Mouse (Mus musculus) MEL (cell line): Measurements from ENCODE around the gene Mrpl43. TPM values are rescaled to one million over a fixed set of nuclear protein-coding genes. Genes with fewer than 3 reads are reported as not detected.

ENCODE experiments used
- DNase-seq: peaks from one replicate; pipeline ENCODE4 v3.0.0; 2011; ENCODE audit warnings: low read depth, low spot score
- H3K27ac ChIP-seq: 2 replicates; pipeline ENCODE4 v1.5.1; 2012; ENCODE audit warnings: low read depth, mild to moderate bottlenecking, control low read depth, low read length, moderate library complexity; ENCODE audit not compliant: control insufficient read depth
- H3K27me3 ChIP-seq, 2 experiments: fragments of 150-350 bp in 1 of 2; sonication (generic) in 1 of 2; 2 replicates each; pipeline ENCODE4 v1.6.1; 2012; ENCODE audit warnings: low read length in 2 of 2, mild to moderate bottlenecking in 2 of 2, improper control_type of control experiment in 1 of 2, moderate library complexity in 1 of 2; ENCODE audit not compliant: insufficient read depth in 2 of 2, control insufficient read depth in 1 of 2
- H3K36me3 ChIP-seq, 2 experiments: 2 replicates each; pipeline ENCODE4 v1.6.1; 2012 to 2014; ENCODE audit warnings: low read length in 2 of 2, improper control_type of control experiment in 1 of 2, inconsistent platforms in 1 of 2, mild to moderate bottlenecking in 1 of 2; ENCODE audit not compliant: insufficient read depth in 2 of 2, control insufficient read depth in 1 of 2
- H3K4me1 ChIP-seq, 2 experiments: fragments of 150-350 bp in 1 of 2; sonication (generic) in 1 of 2; 2 replicates each; pipeline ENCODE4 v1.6.1; 2012; ENCODE audit warnings: low read length in 2 of 2, improper control_type of control experiment in 1 of 2, mild to moderate bottlenecking in 1 of 2; ENCODE audit not compliant: insufficient read depth in 2 of 2, control insufficient read depth in 1 of 2
- H3K4me3 ChIP-seq, 2 experiments: fragments of 150-350 bp in 1 of 2; sonication (generic) in 1 of 2; 2 replicates each; pipeline ENCODE4 v1.5.1; 2012; ENCODE audit warnings: low read depth in 2 of 2, low read length in 2 of 2, mild to moderate bottlenecking in 2 of 2, moderate library complexity in 2 of 2, control low read depth in 1 of 2, improper control_type of control experiment in 1 of 2; ENCODE audit not compliant: control insufficient read depth in 1 of 2, insufficient read depth in 1 of 2
- H3K79me2 ChIP-seq: 2 replicates; pipeline ENCODE4 v1.6.1; 2012; ENCODE audit warnings: mild to moderate bottlenecking, low read length, moderate library complexity; ENCODE audit not compliant: control insufficient read depth, poor library complexity, insufficient read depth
- H3K9ac ChIP-seq: 2 replicates; pipeline ENCODE4 v1.6.1; 2012; ENCODE audit warnings: low read depth, mild to moderate bottlenecking, control low read depth, low read length, moderate library complexity; ENCODE audit not compliant: control insufficient read depth, poor library complexity, severe bottlenecking
- H3K9me3 ChIP-seq: fragments of 150-350 bp; sonication (generic); replicated peaks from 2 replicates; pipeline ENCODE4 v1.6.1; 2012; ENCODE audit warnings: mild to moderate bottlenecking, low read length, improper control_type of control experiment, moderate library complexity; ENCODE audit not compliant: insufficient read depth
- BHLHE40 ChIP-seq: IDR thresholded peaks from 2 replicates; pipeline ENCODE4 v1.6.1; 2012; ENCODE audit warnings: low read depth, mild to moderate bottlenecking, inconsistent platforms, low read length, improper control_type of control experiment, borderline replicate concordance
- CHD2 ChIP-seq: IDR thresholded peaks from 2 replicates; pipeline ENCODE4 v1.6.1; 2011; ENCODE audit warnings: low read length, improper control_type of control experiment
- CTCF ChIP-seq, 3 experiments: IDR thresholded peaks in 2 of 3; conservative IDR thresholded peaks in 1 of 3; 2 replicates each; pipeline ENCODE4 v1.5.1; 2011 to 2012; ENCODE audit warnings: low read length in 3 of 3, low read depth in 2 of 3, mild to moderate bottlenecking in 2 of 3, improper control_type of control experiment in 1 of 3, inconsistent platforms in 1 of 3, mixed read lengths in 1 of 3, moderate library complexity in 1 of 3; ENCODE audit not compliant: control insufficient read depth in 1 of 3, insufficient read depth in 1 of 3, poor library complexity in 1 of 3, severe bottlenecking in 1 of 3
- E2F4 ChIP-seq: IDR thresholded peaks from 2 replicates; pipeline ENCODE4 v1.6.1; 2011; ENCODE audit warnings: low read depth, low read length, improper control_type of control experiment, borderline replicate concordance
- ELF1 ChIP-seq: IDR thresholded peaks from 2 replicates; pipeline ENCODE4 v1.6.1; 2014; ENCODE audit warnings: low read depth, mild to moderate bottlenecking, inconsistent platforms, low read length, improper control_type of control experiment, moderate library complexity
- EP300 ChIP-seq, 2 experiments: IDR thresholded peaks; 2 replicates each; pipeline ENCODE4 v1.6.1; 2011; ENCODE audit warnings: improper control_type of control experiment in 2 of 2, low read length in 2 of 2, low read depth in 1 of 2, mild to moderate bottlenecking in 1 of 2
- GABPA ChIP-seq: IDR thresholded peaks from 2 replicates; pipeline ENCODE4 v1.6.1; 2012; ENCODE audit warnings: low read depth, mild to moderate bottlenecking, inconsistent platforms, low read length, improper control_type of control experiment, moderate library complexity
- GATA1 ChIP-seq: IDR thresholded peaks from 2 replicates; pipeline ENCODE4 v1.6.1; 2011; ENCODE audit warnings: low read depth, low read length, improper control_type of control experiment
- JUND ChIP-seq: IDR thresholded peaks from 2 replicates; pipeline ENCODE4 v1.6.1; 2011; ENCODE audit warnings: low read depth, mild to moderate bottlenecking, improper control_type of control experiment, low read length
- KAT2A ChIP-seq: conservative IDR thresholded peaks from 2 replicates; pipeline ENCODE4 v1.6.1; 2012; ENCODE audit warnings: low read depth, low read length, improper control_type of control experiment, inconsistent platforms
- MAX ChIP-seq: IDR thresholded peaks from 2 replicates; pipeline ENCODE4 v1.6.1; 2011; ENCODE audit warnings: low read length, improper control_type of control experiment
- MAZ ChIP-seq: IDR thresholded peaks from 2 replicates; pipeline ENCODE4 v1.6.1; 2012; ENCODE audit warnings: low read depth, mild to moderate bottlenecking, inconsistent platforms, low read length, improper control_type of control experiment
- MEF2A ChIP-seq: IDR thresholded peaks from 2 replicates; pipeline ENCODE4 v1.6.1; 2014; ENCODE audit warnings: low read depth, mild to moderate bottlenecking, inconsistent platforms, low read length, improper control_type of control experiment; ENCODE audit not compliant: poor library complexity, insufficient replicate concordance, severe bottlenecking; ENCODE audit errors: extremely low read depth
- MXI1 ChIP-seq: IDR thresholded peaks from 2 replicates; pipeline ENCODE4 v1.6.1; 2011; ENCODE audit warnings: mild to moderate bottlenecking, low read depth, low read length, improper control_type of control experiment
- MYB ChIP-seq: IDR thresholded peaks from 2 replicates; pipeline ENCODE4 v1.6.1; 2011; ENCODE audit warnings: mild to moderate bottlenecking, low read depth, low read length, improper control_type of control experiment
- NELFE ChIP-seq: IDR thresholded peaks from 2 replicates; pipeline ENCODE4 v1.6.1; 2011; ENCODE audit warnings: low read depth, low read length, improper control_type of control experiment
- NRF1 ChIP-seq: IDR thresholded peaks from 2 replicates; pipeline ENCODE4 v1.6.1; 2014; ENCODE audit warnings: low read depth, mild to moderate bottlenecking, inconsistent platforms, low read length, improper control_type of control experiment, moderate library complexity; ENCODE audit not compliant: poor library complexity, insufficient read depth, severe bottlenecking
- POLR2A ChIP-seq, 2 experiments: IDR thresholded peaks; 2 replicates each; pipeline ENCODE4 v1.6.1; 2011 to 2012; ENCODE audit warnings: low read length in 2 of 2, mild to moderate bottlenecking in 2 of 2, control low read depth in 1 of 2, improper control_type of control experiment in 1 of 2, low read depth in 1 of 2, moderate library complexity in 1 of 2; ENCODE audit not compliant: control insufficient read depth in 1 of 2, insufficient read depth in 1 of 2, poor library complexity in 1 of 2
- POLR2AphosphoS2 ChIP-seq: IDR thresholded peaks from 2 replicates; pipeline ENCODE4 v1.6.1; 2011; ENCODE audit warnings: low read length, improper control_type of control experiment
- POLR2AphosphoS5 ChIP-seq: IDR thresholded peaks from 2 replicates; pipeline ENCODE4 v1.6.1; 2012; ENCODE audit warnings: low read depth, borderline replicate concordance, mild to moderate bottlenecking, inconsistent platforms, low read length, moderate library complexity, mixed read lengths
- RAD21 ChIP-seq: IDR thresholded peaks from 2 replicates; pipeline ENCODE4 v1.6.1; 2011; ENCODE audit warnings: mild to moderate bottlenecking, low read depth, low read length, improper control_type of control experiment
- RCOR1 ChIP-seq: IDR thresholded peaks from 2 replicates; pipeline ENCODE4 v1.6.1; 2012; ENCODE audit warnings: low read depth, mild to moderate bottlenecking, inconsistent platforms, low read length, improper control_type of control experiment
- SMC3 ChIP-seq: IDR thresholded peaks from 2 replicates; pipeline ENCODE4 v1.6.1; 2011; ENCODE audit warnings: low read depth, low read length, improper control_type of control experiment
- TAL1 ChIP-seq: IDR thresholded peaks from 2 replicates; pipeline ENCODE4 v1.6.1; 2012; ENCODE audit warnings: mild to moderate bottlenecking, inconsistent platforms, low read length, moderate library complexity, mixed read lengths
- TCF12 ChIP-seq: IDR thresholded peaks from 2 replicates; pipeline ENCODE4 v1.6.1; 2014; ENCODE audit warnings: low read depth, mild to moderate bottlenecking, inconsistent platforms, low read length, improper control_type of control experiment, moderate library complexity
- USF1 ChIP-seq: IDR thresholded peaks from 2 replicates; pipeline ENCODE4 v1.6.1; 2014; ENCODE audit warnings: low read depth, mild to moderate bottlenecking, inconsistent platforms, low read length, improper control_type of control experiment, moderate library complexity
- USF2 ChIP-seq, 2 experiments: IDR thresholded peaks; 2 replicates each; pipeline ENCODE4 v1.6.1; 2011 to 2012; ENCODE audit warnings: improper control_type of control experiment in 2 of 2, low read length in 2 of 2, borderline replicate concordance in 1 of 2, inconsistent platforms in 1 of 2, low read depth in 1 of 2, mild to moderate bottlenecking in 1 of 2; ENCODE audit not compliant: insufficient read depth in 1 of 2
- ZC3H11A ChIP-seq: IDR thresholded peaks from 2 replicates; pipeline ENCODE4 v1.6.1; 2012; ENCODE audit warnings: low read depth, mild to moderate bottlenecking, inconsistent platforms, low read length, improper control_type of control experiment
- ZKSCAN1 ChIP-seq: IDR thresholded peaks from 2 replicates; pipeline ENCODE4 v1.6.1; 2012; ENCODE audit warnings: low read depth, mild to moderate bottlenecking, inconsistent platforms, low read length, improper control_type of control experiment, moderate library complexity
- ZNF384 ChIP-seq: IDR thresholded peaks from 2 replicates; pipeline ENCODE4 v1.6.1; 2012; ENCODE audit warnings: low read depth, mild to moderate bottlenecking, inconsistent platforms, low read length, improper control_type of control experiment
- polyA plus RNA-seq, 2 experiments: library from polyadenylated mRNA; stranded (reverse) in 1 of 2; unstranded in 1 of 2; fragments of >175 nt in 1 of 2; fragments of >200 nt in 1 of 2; gene quantifications; 2 replicates each; pipeline versions ENCODE4 v1.2.1 to v1.2.4; 2012; ENCODE audit warnings: low replicate concordance in 2 of 2, low read depth in 1 of 2; ENCODE audit not compliant: insufficient read length in 2 of 2, insufficient read depth in 1 of 2, missing spikeins in 1 of 2
- total RNA-seq: library from RNA; depleted of rRNA; stranded (reverse); fragments of 300-350 nt; gene quantifications from 2 replicates; pipeline ENCODE4 v1.2.3, GENCODE M21; 2012

Mrpl43 gene
- total and polyA plus RNA-seq, 3 experiments = 136 to 145 TPM; not detected in 1

- TF ChIP-seq JUND (0 out of 2 replicates have a peak, but pooled peaks have one; percentile 37), SMC3 (peak; percentile 11; the same call in 1 of the 2 replicates), RAD21 (peak; percentile 21; the same call in 1 of the 2 replicates)
These were observed 41.2 kb upstream of the Mrpl43 start, which contains the start of gene Sfxn3 (continued) for GRCm38 (mm10) chr19:45047417-45047934.

GRCm38 (mm10) chr19:45046523-45047321 lies 40.5 kb upstream of the Mrpl43 start:
- H3K9ac ChIP-seq = peak overlapping the region; percentile 42
- peak overlapping the region; percentile 63 to 69 for H3K4me3 ChIP-seq
- H3K4me1 ChIP-seq = peaks cover 5 to 13% of the 10 kb centered on the region in 2 experiments; a peak in 3 of 4 replicates
- H3K9me3 ChIP-seq = no peaks in the 10 kb centered on the region
- peaks cover 0 to 5% of the 10 kb centered on the region in 2 experiments; a peak in 1 of 4 replicates for H3K36me3 ChIP-seq
- DNase-seq = peak; percentile 93
- TF ChIP-seq TCF12 (peak; percentile 14; the same call in 1 of the 2 replicates), E2F4 (no peak), ELF1 (no peak), EP300 (IDR thresholded peaks at IDR 0.05; ENCODE audit: low read depth in 1 of 2, low read length in 2 of 2) (peak; percentile 15 to 16; a peak in 1 of 4 replicates), USF2 (IDR thresholded peaks at IDR 0.05; ENCODE audit: borderline replicate concordance in 1 of 2, insufficient read depth in 1 of 2, low read depth in 1 of 2, low read length in 2 of 2) (no peak), RCOR1 (0 out of 2 replicates have a peak, but pooled peaks have one; percentile 19), SMC3 (peak; percentile 16; the same call in 1 of the 2 replicates), JUND (no peak), NRF1 (peak; percentile 61), BHLHE40 (no peak), POLR2AphosphoS5 (no peak), POLR2A (IDR thresholded peaks at IDR 0.05; ENCODE audit: control insufficient read depth in 1 of 2, insufficient read depth in 1 of 2, low read depth in 1 of 2, low read length in 2 of 2, poor library complexity in 1 of 2) (no peak), ZC3H11A (no peak), MAX (peak; percentile 67), ZNF384 (no peak), MYB (0 out of 2 replicates have a peak, but pooled peaks have one; percentile 1), MXI1 (no peak), GATA1 (no peak), NELFE (no peak), KAT2A (no peak), GABPA (no peak), CTCF (IDR thresholded peaks at IDR 0.05 in 2 of 3, conservative IDR thresholded peaks at IDR 0.05 in 1 of 3; ENCODE audit: control insufficient read depth in 1 of 3, insufficient read depth in 1 of 3, low read depth in 2 of 3, low read length in 3 of 3, poor library complexity in 1 of 3, severe bottlenecking in 1 of 3) (peak in 2 of 3 experiments; percentile 35 to 43; a peak in 4 of 6 replicates), CHD2 (peak; percentile 43; the same call in 1 of the 2 replicates), TAL1 (no peak), MEF2A (no peak), POLR2AphosphoS2 (no peak), MAZ (no peak), ZKSCAN1 (no peak), USF1 (no peak; the same call in 1 of the 2 replicates)
- H3K79me2 ChIP-seq = no peaks in the 10 kb centered on the region
- peak overlapping the region; percentile 35 for H3K27ac ChIP-seq
- H3K27me3 ChIP-seq = peaks cover 3 to 4% of the 10 kb centered on the region in 2 experiments; a peak in 2 of 4 replicates
